In the genomic region with DNA sequence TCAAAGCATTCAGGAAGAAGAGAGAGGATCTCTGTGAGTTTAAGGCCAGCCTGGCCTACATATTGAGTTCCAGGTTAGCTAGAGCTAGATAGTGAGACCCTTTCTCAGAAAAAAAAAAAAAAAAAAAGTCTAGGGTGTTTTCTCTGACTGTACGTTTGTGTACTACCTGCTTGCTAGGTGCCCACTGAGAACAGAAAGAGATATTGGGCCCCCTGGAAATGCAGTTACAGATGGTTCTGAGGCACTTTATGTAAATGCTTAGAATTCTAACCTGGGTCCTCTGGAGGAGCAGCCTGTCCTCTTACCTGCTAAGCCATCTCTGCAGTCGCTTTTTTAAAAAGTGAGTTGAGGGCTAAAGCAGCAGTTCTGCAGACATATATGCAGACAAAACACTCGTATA, we compare ENCODE assay signal across 17 mouse cellular contexts. TPM values are rescaled to one million over a fixed set of nuclear protein-coding genes. Genes with fewer than 3 reads are reported as not detected.
DNase-seq lines count a peak whose midpoint lies in the region; ATAC-seq and TF ChIP-seq lines count a peak whose summit lies in the region.
"Had no signal": no experiment of that assay in that cellular context is flagged by ENCODE, and none has a peak within 500 bp of the region (broad histone marks: within the 10 kb centered on the region; RNA-seq: fewer than 3 reads in every experiment).

No protein-coding gene starts in this region.

- TF ChIP-seq POLR2A in myocyte (IDR thresholded peaks at IDR 0.05; ENCODE audit: insufficient read length, low read depth), result no peak
- TF ChIP-seq POLR2A in thymus, adult 2 months (IDR thresholded peaks at IDR 0.05; ENCODE audit: control insufficient read depth, extremely low read depth, insufficient read depth, low read length, poor library complexity), result no peak

- peaks cover 42% of the 10 kb centered on the region for H3K4me1 ChIP-seq in forebrain, embryonic 12.5 days
- peaks cover 33% of the 10 kb centered on the region for H3K4me1 ChIP-seq in forebrain, embryonic 16.5 days (replicated peaks; ENCODE audit: control insufficient read depth, insufficient read depth, low read length)
- H3K4me1 ChIP-seq in liver, embryonic 12.5 days, result peaks cover 56% of the 10 kb centered on the region
- H3K4me1 ChIP-seq in liver, embryonic 13.5 days (replicated peaks), result peaks cover 52% of the 10 kb centered on the region
- H3K4me1 ChIP-seq in thymus, adult 2 months (replicated peaks; ENCODE audit: control insufficient read depth, insufficient read depth, low read length), result peaks cover 44% of the 10 kb centered on the region

- no peak overlapping the region for H3K27ac ChIP-seq in forebrain, embryonic 12.5 days
- no peak overlapping the region for H3K27ac ChIP-seq in forebrain, embryonic 16.5 days (ENCODE audit: low read length)
- H3K27ac ChIP-seq in liver, embryonic 12.5 days, result no peak overlapping the region
- H3K27ac ChIP-seq in liver, embryonic 13.5 days, result no peak overlapping the region
- H3K27ac ChIP-seq in thymus, adult 2 months (ENCODE audit: control insufficient read depth, insufficient read depth, low read length), result no peak overlapping the region

- H3K9me3 ChIP-seq in forebrain, embryonic 12.5 days, result no peaks in the 10 kb centered on the region
- H3K9me3 ChIP-seq in forebrain, embryonic 16.5 days (ENCODE audit: control insufficient read depth, low read length), result no peaks in the 10 kb centered on the region
- no peaks in the 10 kb centered on the region for H3K9me3 ChIP-seq in liver, embryonic 12.5 days (replicated peaks)
- no peaks in the 10 kb centered on the region for H3K9me3 ChIP-seq in liver, embryonic 13.5 days (replicated peaks)
- H3K9me3 ChIP-seq: heart, embryonic 12.5 days; intestine, embryonic 15.5 days; megakaryocyte, embryonic 14.5 days had no signal

- H3ac ChIP-seq in myocyte (ENCODE audit: control insufficient read depth, insufficient read length), result no peak overlapping the region

- no peaks in the 10 kb centered on the region for H3K36me3 ChIP-seq in forebrain, embryonic 12.5 days (replicated peaks)
- no peaks in the 10 kb centered on the region for H3K36me3 ChIP-seq in forebrain, embryonic 16.5 days (ENCODE audit: control insufficient read depth, insufficient read depth)
- H3K36me3 ChIP-seq in liver, embryonic 12.5 days, result peaks cover 4% of the 10 kb centered on the region; the same call in 1 of the 2 replicates
- peaks cover 6% of the 10 kb centered on the region for H3K36me3 ChIP-seq in liver, embryonic 13.5 days
- no peaks in the 10 kb centered on the region for H3K36me3 ChIP-seq in myocyte (ENCODE audit: control insufficient read depth, insufficient read depth)
- H3K36me3 ChIP-seq in thymus, adult 2 months (ENCODE audit: control insufficient read depth, insufficient read depth, low read length), result no peaks in the 10 kb centered on the region
- H3K36me3 ChIP-seq: heart, embryonic 12.5 days; intestine, embryonic 15.5 days had no signal

- H3K27me3 ChIP-seq in forebrain, embryonic 12.5 days, result peaks cover 19% of the 10 kb centered on the region
- peaks cover 6% of the 10 kb centered on the region for H3K27me3 ChIP-seq in forebrain, embryonic 16.5 days (replicated peaks; ENCODE audit: control insufficient read depth, insufficient read depth, low read length)
- peaks cover 16% of the 10 kb centered on the region for H3K27me3 ChIP-seq in liver, embryonic 12.5 days (replicated peaks)
- H3K27me3 ChIP-seq in liver, embryonic 13.5 days, result peaks cover 10% of the 10 kb centered on the region
- no peaks in the 10 kb centered on the region for H3K27me3 ChIP-seq in myocyte (ENCODE audit: control insufficient read depth, insufficient read depth, insufficient read length)
- no peaks in the 10 kb centered on the region for H3K27me3 ChIP-seq in thymus, adult 2 months (ENCODE audit: control insufficient read depth, insufficient read depth, low read length)

- no peak for DNase-seq in liver
- no peak for DNase-seq in liver, embryonic 13.5 days
- no peak for DNase-seq in frontal cortex, postnatal 10 days (ENCODE audit: low spot score in 2 of 2)
- DNase-seq in thymus, adult 2 months, result no peak
- DNase-seq: adrenal gland, postnatal 14 days; gastrocnemius, adult 2 months; kidney, postnatal 4 days; lung, adult 18-20 months; thymus, adult 18-20 months had no signal

- peaks cover 15% of the 10 kb centered on the region for H3K79me2 ChIP-seq in myocyte (ENCODE audit: control insufficient read depth, insufficient read depth)

- ATAC-seq in forebrain, embryonic 12.5 days (ENCODE audit: low FRiP score), result no peak
- ATAC-seq in forebrain, embryonic 16.5 days, result no peak
- no peak for ATAC-seq in liver, embryonic 12.5 days
- no peak for ATAC-seq in liver, embryonic 13.5 days (ENCODE audit: low read depth)

- no peak for TF ChIP-seq CTCF in thymus, adult 2 months (IDR thresholded peaks at IDR 0.05; ENCODE audit: borderline replicate concordance, control insufficient read depth, extremely low read depth, insufficient read depth, low read length, poor library complexity)

- H3K9ac ChIP-seq in forebrain, embryonic 12.5 days, result no peak overlapping the region
- no peak overlapping the region for H3K9ac ChIP-seq in forebrain, embryonic 16.5 days (replicated peaks; ENCODE audit: low read depth, low read length)
- H3K9ac ChIP-seq in liver, embryonic 12.5 days, result peak overlapping the region; percentile 78; the same call in 1 of the 2 replicates
- H3K9ac ChIP-seq in liver, embryonic 13.5 days, result peak overlapping the region; percentile 80; the same call in 1 of the 2 replicates
- H3K9ac ChIP-seq: intestine, embryonic 15.5 days had no signal

- no peak overlapping the region for H3K4me3 ChIP-seq in forebrain, embryonic 12.5 days (replicated peaks)
- no peak overlapping the region for H3K4me3 ChIP-seq in forebrain, embryonic 16.5 days (replicated peaks; ENCODE audit: low read length)
- H3K4me3 ChIP-seq in liver, embryonic 12.5 days, result no peak overlapping the region
- H3K4me3 ChIP-seq in liver, embryonic 13.5 days (replicated peaks), result peak overlapping the region; percentile 72
- peak overlapping the region; percentile 57 for H3K4me3 ChIP-seq in myocyte
- H3K4me3 ChIP-seq in thymus, adult 2 months (ENCODE audit: control insufficient read depth, insufficient read depth, low read length), result no peak overlapping the region

- H3K4me2 ChIP-seq in forebrain, embryonic 12.5 days, result peak overlapping the region; percentile 63; the same call in 1 of the 2 replicates
- no peak overlapping the region for H3K4me2 ChIP-seq in forebrain, embryonic 16.5 days (ENCODE audit: low read length)
- H3K4me2 ChIP-seq in liver, embryonic 12.5 days, result peak overlapping the region; percentile 93
- H3K4me2 ChIP-seq in liver, embryonic 13.5 days, result peak overlapping the region; percentile 98
- no peak overlapping the region for H3K4me2 ChIP-seq in myocyte (ENCODE audit: low read depth)

- WGBS in forebrain, embryonic 12.5 days, result 63% methylated on average over 3 of the region's 3 CpGs
- WGBS in forebrain, embryonic 16.5 days, result 68% methylated on average over 3 of the region's 3 CpGs
- WGBS in liver, embryonic 12.5 days (ENCODE audit: insufficient replicate concordance), result 64% methylated on average over 3 of the region's 3 CpGs
- 61% methylated on average over 3 of the region's 3 CpGs for WGBS in liver, embryonic 13.5 days (ENCODE audit: insufficient replicate concordance)
- whole genome bisulfite sequencing in thymus, adult 2 months, result 88% methylated on average over 3 of the region's 3 CpGs

TF ChIP-seq in myocyte, 11 proteins besides CTCF, POLR2A, EP300 and RAD21 (continues in another document):
- TF ChIP-seq CEBPB (IDR thresholded peaks at IDR 0.05; ENCODE audit: insufficient read depth, poor library complexity, severe bottlenecking), result no peak

RNA-seq across cellular contexts. Expression of a gene that starts 1.2 kb away (rescaled TPM):
- 70.4 and 73.9 TPM in 2 replicates for polyA plus RNA-seq in forebrain, embryonic 12.5 days (2016; fragmentation: Nextera tagmentation; extraction: Ambion mirVana)
- polyA plus RNA-seq in forebrain, embryonic 16.5 days (2015; fragmentation: Nextera tagmentation; extraction: Ambion mirVana), result 76.6 and 80.3 TPM in 2 replicates
- polyA plus RNA-seq in liver, embryonic 12.5 days (2016; fragmentation: Nextera tagmentation; extraction: Ambion mirVana), result 93.2 and 101 TPM in 2 replicates
- 94.3 and 94.7 TPM in 2 replicates for polyA plus RNA-seq in liver, embryonic 13.5 days (2015; fragmentation: Nextera tagmentation; extraction: Ambion mirVana)
- 148 TPM for polyA plus RNA-seq in myocyte (2012; fragmentation: generic; extraction: Trizol)
- 274 and 296 TPM in 2 replicates for polyA plus RNA-seq in thymus, adult 2 months (2012; rRNA removed)

RNA-seq across cellular contexts. Expression of a gene that starts 4.0 kb away (rescaled TPM):
- 21.5 and 22.9 TPM in 2 replicates for polyA plus RNA-seq in forebrain, embryonic 12.5 days (2016; fragmentation: Nextera tagmentation; extraction: Ambion mirVana)
- 49.6 and 75.5 TPM in 2 replicates for polyA plus RNA-seq in forebrain, embryonic 16.5 days (2015; fragmentation: Nextera tagmentation; extraction: Ambion mirVana)
- polyA plus RNA-seq in liver, embryonic 12.5 days (2016; fragmentation: Nextera tagmentation; extraction: Ambion mirVana), result 4.8 and 5.0 TPM in 2 replicates
- polyA plus RNA-seq in liver, embryonic 13.5 days (2015; fragmentation: Nextera tagmentation; extraction: Ambion mirVana), result 2.8 and 3.1 TPM in 2 replicates
- 42.3 TPM for polyA plus RNA-seq in myocyte (2012; fragmentation: generic; extraction: Trizol)
- 333 and 357 TPM in 2 replicates for polyA plus RNA-seq in thymus, adult 2 months (2012; rRNA removed)

RNA-seq across cellular contexts. Expression of a gene that starts 14.4 kb away (rescaled TPM):
- polyA plus RNA-seq in forebrain, embryonic 12.5 days (2016; fragmentation: Nextera tagmentation; extraction: Ambion mirVana), result not detected in 2 replicates
- polyA plus RNA-seq in forebrain, embryonic 16.5 days (2015; fragmentation: Nextera tagmentation; extraction: Ambion mirVana), result not detected in 2 replicates
- polyA plus RNA-seq in liver, embryonic 12.5 days (2016; fragmentation: Nextera tagmentation; extraction: Ambion mirVana), result 0.37 and 0.53 TPM in 2 replicates
- polyA plus RNA-seq in liver, embryonic 13.5 days (2015; fragmentation: Nextera tagmentation; extraction: Ambion mirVana), result 0.43 and 0.67 TPM in 2 replicates
- not detected for polyA plus RNA-seq in myocyte (2012; fragmentation: generic; extraction: Trizol)
- polyA plus RNA-seq in thymus, adult 2 months (2012; rRNA removed), result 0.42 TPM in 1 of 2 replicates, not detected in the other
- polyA plus RNA-seq: cortical plate, adult 2 months; heart, embryonic 12.5 days had no signal

RNA-seq across cellular contexts. Expression of a gene that starts 29.9 kb away (rescaled TPM):
- 56.4 and 60.7 TPM in 2 replicates for polyA plus RNA-seq in forebrain, embryonic 12.5 days (2016; fragmentation: Nextera tagmentation; extraction: Ambion mirVana)
- polyA plus RNA-seq in forebrain, embryonic 16.5 days (2015; fragmentation: Nextera tagmentation; extraction: Ambion mirVana), result 91.4 and 91.6 TPM in 2 replicates
- polyA plus RNA-seq in liver, embryonic 12.5 days (2016; fragmentation: Nextera tagmentation; extraction: Ambion mirVana), result 42.0 and 43.6 TPM in 2 replicates
- polyA plus RNA-seq in liver, embryonic 13.5 days (2015; fragmentation: Nextera tagmentation; extraction: Ambion mirVana), result 37.7 and 38.9 TPM in 2 replicates
- 250 TPM for polyA plus RNA-seq in myocyte (2012; fragmentation: generic; extraction: Trizol)
- 106 and 112 TPM in 2 replicates for polyA plus RNA-seq in thymus, adult 2 months (2012; rRNA removed)

RNA-seq across cellular contexts. Expression of a gene that starts 36.4 kb away (rescaled TPM):
- not detected in 2 replicates for polyA plus RNA-seq in forebrain, embryonic 12.5 days (2016; fragmentation: Nextera tagmentation; extraction: Ambion mirVana)
- not detected in 2 replicates for polyA plus RNA-seq in forebrain, embryonic 16.5 days (2015; fragmentation: Nextera tagmentation; extraction: Ambion mirVana)
- 15.0 and 18.5 TPM in 2 replicates for polyA plus RNA-seq in liver, embryonic 12.5 days (2016; fragmentation: Nextera tagmentation; extraction: Ambion mirVana)
- 28.0 and 28.3 TPM in 2 replicates for polyA plus RNA-seq in liver, embryonic 13.5 days (2015; fragmentation: Nextera tagmentation; extraction: Ambion mirVana)
- 0.25 TPM for polyA plus RNA-seq in myocyte (2012; fragmentation: generic; extraction: Trizol)
- polyA plus RNA-seq in thymus, adult 2 months (2012; rRNA removed), result 23.6 and 26.4 TPM in 2 replicates
- polyA plus RNA-seq: cortical plate, adult 2 months had no signal

Comparison
In these comparisons a context has a peak if more than half of its experiments do, and no peak if none do; other contexts are left out.
1. H3K4me2 ChIP-seq: peak in forebrain, embryonic 12.5 days (single experiment), liver, embryonic 12.5 days (single experiment) and liver, embryonic 13.5 days (single experiment); none in forebrain, embryonic 16.5 days (single experiment) and myocyte (single experiment).
2. H3K4me3 ChIP-seq: peak in liver, embryonic 13.5 days (single experiment) and myocyte (single experiment); none in forebrain, embryonic 12.5 days (single experiment), forebrain, embryonic 16.5 days (single experiment), liver, embryonic 12.5 days (single experiment) and thymus, adult 2 months (single experiment).
3. H3K9ac ChIP-seq: peak in liver, embryonic 12.5 days (single experiment) and liver, embryonic 13.5 days (single experiment); none in forebrain, embryonic 12.5 days (single experiment) and forebrain, embryonic 16.5 days (single experiment).